In genomic region chr15:79648130-79648529, GRCm38 (mm10) we compare ENCODE assay signal across 18 mouse cellular contexts. TPM values are rescaled to one million over a fixed set of nuclear protein-coding genes. Genes with fewer than 3 reads are reported as not detected.
A peak's percentile ranks its signal among the peaks of the same experiment; 100 is the strongest.
DNase-seq lines count a peak whose midpoint lies in the region; ATAC-seq lines count a peak whose summit lies in the region.
"Had no signal": no experiment of that assay in that cellular context is flagged by ENCODE, and none has a peak within 500 bp of the region (broad histone marks: within the 10 kb centered on the region; RNA-seq: fewer than 3 reads in every experiment).

No protein-coding gene starts in this region.

- H3K27ac ChIP-seq in limb, embryonic 12.5 days, result no peak overlapping the region
- H3K27ac ChIP-seq in limb, embryonic 10.5 days, result no peak overlapping the region
- H3K27ac ChIP-seq: embryonic facial prominence, embryonic 10.5 days; embryonic facial prominence, embryonic 12.5 days; forebrain, embryonic 13.5 days; forebrain, embryonic 15.5 days had no signal

- ATAC-seq in limb, embryonic 12.5 days (ENCODE audit: insufficient number of reproducible peaks, insufficient read depth, low FRiP score, low TSS enrichment, low read depth), result no peak
- ATAC-seq: forebrain, embryonic 13.5 days; forebrain, embryonic 15.5 days had no signal

- H3K4me1 ChIP-seq in limb, embryonic 12.5 days (replicated peaks), result no peaks in the 10 kb centered on the region
- 0 out of 2 replicates have a peak, but pooled peaks cover 4% of the 10 kb centered on the region for H3K4me1 ChIP-seq in limb, embryonic 10.5 days
- H3K4me1 ChIP-seq: embryonic facial prominence, embryonic 10.5 days; embryonic facial prominence, embryonic 12.5 days; forebrain, embryonic 13.5 days; forebrain, embryonic 15.5 days had no signal

- H3K9ac ChIP-seq in limb, embryonic 12.5 days (replicated peaks), result 0 out of 2 replicates have a peak overlapping the region, but pooled peaks have one; percentile 12
- H3K9ac ChIP-seq: embryonic facial prominence, embryonic 12.5 days; forebrain, embryonic 13.5 days; forebrain, embryonic 15.5 days had no signal

- 87% methylated on average over 12 of the region's 12 CpGs for WGBS in limb, embryonic 12.5 days
- 87% methylated on average over 12 of the region's 12 CpGs for WGBS in limb, embryonic 10.5 days

- H3K4me3 ChIP-seq in limb, embryonic 12.5 days (replicated peaks), result no peak overlapping the region
- H3K4me3 ChIP-seq in limb, embryonic 10.5 days, result no peak overlapping the region
- H3K4me3 ChIP-seq: embryonic facial prominence, embryonic 10.5 days; embryonic facial prominence, embryonic 12.5 days; forebrain, embryonic 13.5 days; forebrain, embryonic 15.5 days had no signal

- no peaks in the 10 kb centered on the region for H3K27me3 ChIP-seq in limb, embryonic 12.5 days
- H3K27me3 ChIP-seq in limb, embryonic 10.5 days (ENCODE audit: low read depth, poor library complexity, severe bottlenecking), result no peaks in the 10 kb centered on the region
- H3K27me3 ChIP-seq: embryonic facial prominence, embryonic 12.5 days; forebrain, embryonic 13.5 days; forebrain, embryonic 15.5 days had no signal

- DNase-seq in limb, embryonic 10.5 days (ENCODE audit: low spot score), result no peak
- DNase-seq in right cerebral cortex, adult 18-20 months, result peak; percentile 47
- no peak for DNase-seq in right cerebral cortex, postnatal 4 days
- DNase-seq in brain, adult 2 months (ENCODE audit: low read depth, low spot score), result peak; percentile 62
- DNase-seq in testis, postnatal 10 days (ENCODE audit: low spot score), result no peak
- DNase-seq: adrenal gland, adult 2 months; adrenal gland, postnatal 10 days; adrenal gland, postnatal 25 days; cerebellum, adult 11-12 months; cerebellum, adult 2 months; cerebellum, adult 9-10 months; cerebellum, postnatal 10 days; cerebellum, postnatal 25 days had no signal

- no peak overlapping the region for H3K4me2 ChIP-seq in limb, embryonic 12.5 days
- H3K4me2 ChIP-seq: embryonic facial prominence, embryonic 12.5 days; forebrain, embryonic 13.5 days; forebrain, embryonic 15.5 days had no signal

- H3K36me3 ChIP-seq in limb, embryonic 12.5 days, result peaks cover 21% of the 10 kb centered on the region
- peaks cover 19% of the 10 kb centered on the region; the same call in 1 of the 2 replicates for H3K36me3 ChIP-seq in limb, embryonic 10.5 days

- no peaks in the 10 kb centered on the region for H3K9me3 ChIP-seq in limb, embryonic 12.5 days
- no peaks in the 10 kb centered on the region for H3K9me3 ChIP-seq in limb, embryonic 10.5 days (replicated peaks)
- H3K9me3 ChIP-seq: embryonic facial prominence, embryonic 10.5 days; embryonic facial prominence, embryonic 12.5 days; forebrain, embryonic 13.5 days; forebrain, embryonic 15.5 days had no signal

RNA-seq across cellular contexts. Expression of gene Fam227a, which starts 10.6 kb away (rescaled TPM):
- polyA plus RNA-seq in limb, embryonic 12.5 days (2016; fragmentation: Nextera tagmentation; extraction: Ambion mirVana), result 2.1 and 2.5 TPM in 2 replicates
- polyA plus RNA-seq in limb, embryonic 10.5 days (2016; fragmentation: Nextera tagmentation; extraction: Ambion mirVana), result 1.0 and 2.1 TPM in 2 replicates

RNA-seq across cellular contexts. Expression of gene Cby1, which starts 10.9 kb away (rescaled TPM):
- polyA plus RNA-seq in limb, embryonic 12.5 days (2016; fragmentation: Nextera tagmentation; extraction: Ambion mirVana), result 49.9 and 57.6 TPM in 2 replicates
- polyA plus RNA-seq in limb, embryonic 10.5 days (2016; fragmentation: Nextera tagmentation; extraction: Ambion mirVana), result 58.4 and 65.6 TPM in 2 replicates

RNA-seq across cellular contexts. Expression of gene Tomm22, which starts 22.5 kb away (rescaled TPM):
- 217 and 238 TPM in 2 replicates for polyA plus RNA-seq in limb, embryonic 12.5 days (2016; fragmentation: Nextera tagmentation; extraction: Ambion mirVana)
- polyA plus RNA-seq in limb, embryonic 10.5 days (2016; fragmentation: Nextera tagmentation; extraction: Ambion mirVana), result 253 and 284 TPM in 2 replicates

RNA-seq across cellular contexts. Expression of gene Josd1, which starts 39.6 kb away (rescaled TPM):
- 33.0 and 36.1 TPM in 2 replicates for polyA plus RNA-seq in limb, embryonic 12.5 days (2016; fragmentation: Nextera tagmentation; extraction: Ambion mirVana)
- polyA plus RNA-seq in limb, embryonic 10.5 days (2016; fragmentation: Nextera tagmentation; extraction: Ambion mirVana), result 23.8 and 24.6 TPM in 2 replicates

RNA-seq across cellular contexts. Expression of gene Gtpbp1, which starts 42.5 kb away (rescaled TPM):
- polyA plus RNA-seq in limb, embryonic 12.5 days (2016; fragmentation: Nextera tagmentation; extraction: Ambion mirVana), result 42.6 and 47.2 TPM in 2 replicates
- polyA plus RNA-seq in limb, embryonic 10.5 days (2016; fragmentation: Nextera tagmentation; extraction: Ambion mirVana), result 48.6 and 53.9 TPM in 2 replicates

Comparison
In these comparisons a context has a peak if more than half of its experiments do, and no peak if none do; other contexts are left out.
1. DNase-seq: peak in right cerebral cortex, adult 18-20 months (single experiment) and brain, adult 2 months (single experiment); none in limb, embryonic 10.5 days (single experiment), right cerebral cortex, postnatal 4 days (single experiment) and testis, postnatal 10 days (single experiment).